Mouse (Mus musculus) thymus, postnatal 25 days (tissue): ENCODE results near the gene Zfp618.

ENCODE experiments used
- DNase-seq: peaks from one replicate; pipeline ENCODE4 v3.0.0; 2022

Gene Zfp618

DNA sequence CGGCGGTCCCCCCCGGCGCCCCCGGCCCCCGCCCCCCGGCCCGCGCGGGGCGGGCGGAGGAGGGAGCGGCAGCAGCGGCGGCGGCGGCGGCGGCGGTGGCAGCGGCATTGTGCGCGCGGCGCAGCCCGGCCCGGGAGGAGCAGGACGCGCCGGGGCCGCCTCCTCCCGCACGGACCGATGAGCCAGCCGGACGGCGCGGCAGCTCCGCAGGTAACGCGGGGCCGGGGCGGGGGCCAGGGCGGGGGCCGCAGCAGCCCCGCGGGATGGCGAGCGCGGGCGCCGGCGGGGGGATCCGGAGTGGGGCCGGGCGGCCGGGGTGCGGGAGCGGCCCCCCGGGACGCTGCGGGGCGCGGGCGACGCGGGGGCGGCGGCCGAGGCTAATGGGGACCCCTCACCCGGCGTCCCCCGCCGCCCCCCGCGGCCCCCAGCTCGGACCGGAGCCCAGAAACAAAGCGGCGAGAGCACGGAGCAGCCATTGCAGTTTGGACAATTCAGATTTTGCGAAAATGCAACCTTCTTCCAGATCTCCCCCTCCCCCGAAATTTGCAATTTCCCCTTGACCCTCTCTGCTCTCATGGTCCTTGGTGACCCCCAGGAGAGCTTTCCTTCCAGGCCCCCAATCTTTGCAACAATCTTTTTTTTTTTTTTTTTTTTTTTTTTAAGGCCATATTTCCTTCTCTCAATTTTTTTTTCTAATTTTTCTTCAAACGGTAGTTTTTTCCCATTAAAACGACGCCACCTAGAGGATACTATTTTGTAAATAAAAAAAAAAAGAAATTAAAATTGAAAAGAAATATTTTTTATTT lies at the start of gene Zfp618:
Gene Zfp618 (plus strand): TSS at position 77 of the 806 bp plus-strand sequence.
- peak; percentile 32 for DNase-seq

GRCm38 (mm10) chr4:62917056-62917455 lies 48.3 kb upstream of the Zfp618 start:
- no peak for DNase-seq

DNA sequence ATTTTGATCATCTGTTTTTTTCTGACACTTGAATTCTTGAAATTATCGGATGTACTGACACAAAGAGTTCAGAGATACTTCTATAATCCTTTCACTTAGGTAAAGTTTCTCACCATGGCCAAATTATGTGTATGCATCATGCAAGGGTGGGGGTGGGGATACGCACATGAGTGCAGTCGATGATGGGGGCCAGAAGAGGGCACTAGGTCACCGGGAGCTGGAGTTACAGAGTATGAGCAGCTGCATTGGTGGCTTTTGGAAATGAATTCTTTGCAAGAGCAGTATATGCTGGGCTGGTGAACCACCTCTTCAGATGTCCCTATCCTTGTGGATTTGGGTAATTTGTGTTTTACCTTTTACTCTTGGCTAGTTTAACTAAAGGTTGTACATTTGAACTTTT lies 31.6 kb upstream of the Zfp618 start:
- DNase-seq: peak; percentile 19

DNA sequence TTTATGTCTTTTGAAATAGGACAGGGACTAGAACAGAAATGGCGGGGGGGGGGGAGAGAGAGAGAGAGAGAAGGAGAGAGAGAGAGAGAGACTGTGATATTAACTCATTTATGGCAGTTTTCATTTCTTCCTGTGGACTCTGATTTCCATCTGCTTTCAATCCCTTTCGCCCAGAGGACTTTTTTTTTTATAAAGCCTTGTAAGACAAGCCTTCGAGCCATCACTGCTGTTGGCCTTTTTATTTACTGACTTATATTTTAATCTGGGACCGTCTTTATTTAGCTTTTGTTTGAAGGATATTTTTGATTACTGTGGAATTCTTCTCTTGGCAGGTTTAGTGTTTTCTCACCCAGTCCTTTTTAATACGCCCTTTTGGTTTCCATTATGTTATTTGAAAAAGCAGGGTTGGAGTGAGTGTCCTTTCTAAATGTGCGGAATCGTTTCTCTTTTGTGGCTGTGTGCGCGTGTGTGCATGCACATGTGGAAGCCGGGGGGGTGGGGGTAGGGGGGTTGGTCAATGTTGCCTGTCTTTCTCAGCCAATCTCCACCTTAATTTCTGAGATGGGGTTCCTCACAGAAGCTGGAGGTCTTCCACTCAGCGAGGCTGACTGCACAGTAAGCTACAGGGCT lies 29.7 kb upstream of the Zfp618 start:
- no peak for DNase-seq

GRCm38 (mm10) chr4:62941961-62942892 lies 23.1 kb upstream of the Zfp618 start:
- DNase-seq: no peak

- peak; percentile 16 for DNase-seq
Measured at GRCm38 (mm10) chr4:62944326-62944879, 21.0 kb upstream of the Zfp618 start.

DNA sequence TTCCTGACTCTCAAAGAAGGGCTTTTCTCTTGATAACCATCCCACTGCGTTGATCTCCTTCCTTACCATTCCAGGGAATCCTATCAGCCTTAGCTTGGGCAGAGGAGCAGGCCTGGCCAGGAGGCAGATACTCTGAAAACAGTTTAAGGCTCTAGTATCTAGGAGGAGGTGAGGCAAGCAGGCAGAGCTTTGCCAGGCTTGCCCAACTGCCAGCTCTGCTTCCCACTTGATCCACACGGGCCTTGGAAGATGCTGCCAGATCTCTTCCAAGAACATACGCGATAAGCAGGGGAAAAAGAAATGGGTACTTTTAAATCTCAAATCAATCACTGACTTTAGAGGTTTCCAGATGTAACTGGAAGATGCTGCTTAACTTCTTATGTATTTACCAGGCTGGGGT lies 1.6 kb upstream of the Zfp618 start:
- DNase-seq: no peak

GRCm38 (mm10) chr4:62964844-62965496 lies 403 bp upstream of the Zfp618 start:
- DNase-seq: no peak

DNA sequence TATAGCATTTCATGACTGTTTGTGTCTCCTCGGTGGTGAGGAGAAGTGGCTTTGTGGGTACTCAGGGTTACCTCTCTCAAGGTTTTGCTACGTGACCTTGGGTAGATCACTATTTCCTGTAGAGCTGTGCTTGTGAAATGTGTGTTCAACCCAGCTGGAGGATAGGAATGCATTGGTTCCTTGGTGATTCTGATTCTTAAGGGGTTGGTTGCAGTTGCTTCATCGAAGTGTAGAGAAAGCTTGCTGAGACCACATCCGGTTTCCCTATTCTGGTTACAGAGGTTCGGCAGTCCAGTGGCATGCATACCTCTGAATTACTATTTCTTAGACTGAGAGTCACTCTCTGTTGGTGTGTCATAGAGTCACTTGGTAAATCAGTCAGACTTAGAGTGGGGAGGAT lies 4.2 kb downstream of the Zfp618 start:
- no peak for DNase-seq

- DNase-seq: no peak
Measured at GRCm38 (mm10) chr4:62971991-62972390, 6.6 kb downstream of the Zfp618 start.

DNA sequence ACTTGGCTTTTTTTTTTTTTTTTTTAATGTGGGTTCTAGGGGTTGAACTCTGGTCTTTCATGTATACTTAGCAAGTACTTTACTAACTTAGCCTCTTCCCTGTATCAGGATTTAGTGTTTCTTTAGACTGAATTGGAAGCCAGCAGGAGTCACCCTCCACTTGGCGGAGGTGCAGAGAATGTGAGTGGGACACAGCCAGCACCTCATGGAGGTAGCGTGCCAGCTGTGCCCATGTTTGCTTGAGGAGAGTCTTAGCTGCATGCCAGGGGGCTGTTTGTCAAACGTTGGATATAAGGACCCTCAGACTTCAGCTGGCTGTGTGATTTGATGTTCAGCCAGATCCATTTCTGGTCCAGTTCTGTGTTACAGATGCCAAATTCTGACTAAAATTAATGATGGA lies 7.7 kb downstream of the Zfp618 start:
- no peak for DNase-seq

- DNase-seq: no peak
Measured at GRCm38 (mm10) chr4:62974901-62975300, 9.5 kb downstream of the Zfp618 start.

DNA sequence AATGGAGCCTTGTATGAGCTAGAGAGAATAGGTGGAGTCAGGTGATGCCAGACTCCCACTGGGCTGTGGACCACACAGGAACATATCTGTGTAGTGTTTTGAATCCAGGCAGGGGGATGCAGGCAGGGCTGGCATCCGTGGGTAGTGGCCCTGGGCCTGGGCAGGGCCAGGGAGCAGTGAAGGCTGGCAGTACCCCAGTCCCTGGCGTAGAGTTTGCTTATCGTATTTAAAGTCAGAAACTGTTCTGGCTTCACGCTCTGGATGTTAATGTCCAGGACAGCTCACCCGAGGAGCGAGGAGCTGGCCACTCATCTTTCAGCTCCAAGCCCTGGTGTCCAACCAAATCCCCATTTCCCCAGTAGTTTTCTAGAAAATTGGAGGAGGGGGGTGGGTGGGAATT lies 10.2 kb downstream of the Zfp618 start:
- DNase-seq: no peak

DNA sequence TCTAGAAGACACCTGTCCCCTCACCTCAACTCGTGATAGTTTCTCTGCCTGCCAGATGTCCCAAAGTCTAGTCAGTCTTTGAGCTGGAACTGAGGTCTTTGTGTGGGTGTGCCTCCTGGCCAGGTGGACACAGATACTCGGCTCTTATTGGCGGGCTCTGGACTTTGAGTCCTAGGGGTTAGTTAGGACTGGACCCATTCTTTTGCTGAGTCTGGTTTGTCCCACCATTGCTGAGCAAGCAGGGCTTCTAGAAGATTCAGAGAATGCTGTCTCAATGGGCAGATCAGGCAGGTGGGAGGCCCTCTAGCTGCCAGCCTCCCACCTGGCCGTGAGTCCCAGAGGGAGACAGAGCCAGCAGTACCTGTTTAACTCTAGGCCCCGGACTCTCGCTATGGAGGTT lies 12.1 kb downstream of the Zfp618 start:
- DNase-seq: no peak

GRCm38 (mm10) chr4:62978501-62978911 lies 13.1 kb downstream of the Zfp618 start:
- no peak for DNase-seq

GRCm38 (mm10) chr4:62981572-62981971 lies 16.2 kb downstream of the Zfp618 start:
- DNase-seq: no peak

DNA sequence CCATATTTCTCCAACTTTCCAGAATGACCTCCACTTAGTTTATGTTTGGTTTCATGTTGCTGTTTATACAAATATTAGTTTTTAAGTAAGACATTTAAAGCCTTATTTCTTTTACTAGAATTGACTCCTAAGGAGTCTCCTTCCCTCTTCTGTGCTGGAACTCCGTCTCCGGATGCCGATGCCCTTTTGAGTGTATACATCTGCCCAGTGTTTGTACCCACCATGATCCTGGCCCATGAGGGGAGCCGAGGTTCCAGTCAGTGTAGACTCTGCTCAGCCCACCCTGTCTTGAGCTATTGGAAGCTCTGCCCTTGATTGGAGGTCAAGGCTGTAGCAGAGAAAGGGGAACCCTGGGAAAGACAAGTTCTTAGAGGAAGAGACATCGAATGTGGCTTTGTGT lies 18.2 kb downstream of the Zfp618 start:
- no peak for DNase-seq

DNA sequence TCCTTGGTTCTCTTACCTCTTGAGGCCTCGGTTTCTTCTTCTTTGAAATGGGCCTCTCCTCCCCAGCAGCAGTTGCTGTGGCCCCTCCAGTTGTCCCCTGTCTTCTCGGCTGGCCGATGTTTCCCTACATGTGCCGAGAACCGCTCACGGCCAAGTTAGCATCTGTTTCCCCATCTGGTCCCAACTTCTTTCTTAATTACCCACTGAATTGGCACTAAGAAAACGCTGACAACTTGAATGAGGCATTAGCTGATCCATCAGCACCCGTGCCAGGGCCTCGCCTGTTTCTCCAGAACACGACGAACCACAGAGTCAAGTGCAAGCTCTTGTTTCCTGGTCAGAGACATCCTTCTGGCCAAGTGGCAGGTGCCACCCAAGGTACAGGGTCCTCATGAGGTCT lies 26.0 kb downstream of the Zfp618 start:
- DNase-seq: no peak

- no peak for DNase-seq
Measured at GRCm38 (mm10) chr4:62993190-62993589, 27.8 kb downstream of the Zfp618 start.

- DNase-seq: no peak
Measured at GRCm38 (mm10) chr4:62997606-62998005, 32.2 kb downstream of the Zfp618 start.

- no peak for DNase-seq
Measured at GRCm38 (mm10) chr4:62998431-62998835, 33.1 kb downstream of the Zfp618 start.

GRCm38 (mm10) chr4:62998908-62999307 lies 33.5 kb downstream of the Zfp618 start:
- no peak for DNase-seq

DNA sequence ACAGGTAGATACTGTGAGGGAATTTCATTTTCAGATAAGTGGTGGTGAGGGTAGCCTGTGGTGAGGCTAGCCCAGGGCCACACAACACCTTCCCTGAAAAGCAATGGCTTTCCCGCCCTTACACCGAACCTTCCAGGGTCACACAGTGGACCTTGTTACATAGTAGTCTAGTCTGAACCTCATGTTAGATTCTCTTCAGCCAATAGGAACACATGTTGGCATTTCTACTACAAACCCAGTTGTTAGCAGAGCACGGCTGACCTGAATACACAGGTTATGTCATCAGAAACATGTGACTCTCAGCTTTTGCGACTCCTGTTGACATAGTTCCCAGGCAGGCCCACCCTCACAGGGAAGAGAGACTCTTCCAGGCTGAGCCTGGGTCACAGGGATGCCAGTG lies 33.9 kb downstream of the Zfp618 start:
- no peak for DNase-seq
